Mouse (Mus musculus): ENCODE measurements around the gene Iqsec1.

The Iqsec1 gene

DNA sequence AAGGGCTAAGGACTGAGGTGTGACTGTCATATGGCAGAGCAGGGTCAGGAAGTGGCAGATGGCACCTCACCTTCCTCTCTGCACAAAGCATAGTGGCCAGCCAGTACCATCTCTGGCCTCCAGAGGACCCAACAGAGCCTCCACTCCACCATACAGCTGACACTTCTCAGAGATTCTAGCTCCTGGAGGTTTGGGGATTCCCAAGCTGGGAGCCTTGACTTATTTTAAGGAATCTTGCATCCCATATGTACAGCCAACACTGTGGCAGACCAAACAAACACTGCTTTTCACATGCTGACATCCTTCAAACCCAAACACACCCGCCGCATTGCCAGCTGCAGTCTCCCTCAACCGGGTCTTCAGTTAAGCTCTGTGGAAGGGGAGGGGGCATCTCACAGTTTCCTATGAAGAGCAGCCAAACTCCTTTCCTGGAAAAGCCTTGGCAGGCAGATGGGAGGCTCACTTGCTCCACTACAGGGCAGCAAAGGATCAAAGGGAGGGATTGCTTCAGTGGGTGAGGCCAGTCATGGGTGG lies 242.1 kb downstream of the Iqsec1 start:
- peak; percentile 63 for DNase-seq

DNA sequence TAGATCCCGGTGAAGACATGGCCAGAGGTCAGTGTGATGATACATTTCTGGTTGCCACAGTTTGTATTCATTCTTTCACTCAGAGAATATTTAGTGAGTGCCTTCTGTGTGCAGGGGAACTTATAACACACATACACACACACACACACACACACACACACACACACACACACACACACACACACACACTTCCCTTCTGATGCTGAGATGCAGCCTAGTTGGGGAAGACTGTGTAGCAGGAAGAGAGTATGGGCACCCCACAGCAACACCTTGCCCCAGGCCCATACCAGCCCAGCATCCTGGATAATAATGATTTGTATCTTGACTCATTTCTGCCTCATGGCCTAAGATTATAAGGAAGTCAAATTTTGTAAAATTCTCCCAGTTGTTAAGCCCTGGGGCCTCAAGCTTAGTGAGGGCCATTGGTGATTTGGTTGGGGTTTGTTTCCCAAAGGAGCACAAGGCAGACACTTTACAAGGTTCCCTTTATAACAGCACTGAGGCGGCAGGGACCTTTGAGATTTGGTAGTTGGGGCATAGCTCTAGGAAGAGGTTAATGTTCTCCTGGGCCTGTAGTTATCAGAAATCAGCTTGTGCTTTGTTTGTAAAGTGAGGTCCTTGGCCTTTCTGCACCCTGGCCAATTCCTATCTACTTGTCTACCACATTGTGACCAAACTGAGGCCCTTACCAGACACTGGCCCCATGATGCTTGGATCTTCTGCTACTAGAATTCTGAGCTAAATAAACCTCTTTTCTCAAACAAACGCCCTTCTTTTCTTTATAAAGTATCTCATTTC lies 242.9 kb downstream of the Iqsec1 start:
- DNase-seq: no peak

DNA sequence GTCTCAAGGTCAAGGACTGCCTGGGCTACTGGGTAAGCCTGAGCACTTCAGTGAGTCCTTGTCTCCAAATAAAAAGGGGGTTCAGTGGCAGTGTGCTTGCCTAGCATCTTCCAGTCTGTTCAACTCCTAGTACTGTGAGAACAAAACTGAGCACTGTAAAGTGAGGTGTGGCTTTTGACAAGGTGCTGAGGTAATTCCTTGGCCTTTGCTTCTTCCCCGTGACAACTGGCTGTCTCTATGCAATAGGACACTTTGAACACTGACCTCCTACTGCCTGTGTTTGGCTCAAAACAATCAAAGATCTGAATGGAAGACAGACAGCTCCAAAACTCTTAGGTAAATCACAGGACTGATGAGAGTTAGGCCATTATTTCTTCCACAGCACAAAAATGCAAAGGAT lies 246.0 kb downstream of the Iqsec1 start:
- DNase-seq: no peak

DNA sequence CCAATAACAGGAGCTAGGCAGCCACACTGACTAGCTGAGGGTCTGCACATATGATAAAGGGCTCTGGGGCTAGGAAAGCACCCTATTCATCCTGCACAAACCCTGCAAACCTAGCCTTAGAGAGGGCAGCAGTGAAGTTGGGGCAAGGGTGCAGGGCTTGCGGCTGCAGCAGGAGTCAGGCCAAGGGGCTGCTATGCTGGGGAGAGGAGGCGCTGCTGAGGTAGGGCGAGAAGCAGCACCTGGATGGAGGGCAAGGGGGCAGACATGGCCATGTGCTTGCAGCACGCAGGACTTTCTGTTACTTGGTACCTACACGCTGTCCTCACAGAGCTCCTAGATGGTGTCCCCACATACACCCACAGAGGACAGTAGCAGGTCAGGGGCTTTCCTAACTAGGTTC lies 246.8 kb downstream of the Iqsec1 start:
- DNase-seq: no peak

DNA sequence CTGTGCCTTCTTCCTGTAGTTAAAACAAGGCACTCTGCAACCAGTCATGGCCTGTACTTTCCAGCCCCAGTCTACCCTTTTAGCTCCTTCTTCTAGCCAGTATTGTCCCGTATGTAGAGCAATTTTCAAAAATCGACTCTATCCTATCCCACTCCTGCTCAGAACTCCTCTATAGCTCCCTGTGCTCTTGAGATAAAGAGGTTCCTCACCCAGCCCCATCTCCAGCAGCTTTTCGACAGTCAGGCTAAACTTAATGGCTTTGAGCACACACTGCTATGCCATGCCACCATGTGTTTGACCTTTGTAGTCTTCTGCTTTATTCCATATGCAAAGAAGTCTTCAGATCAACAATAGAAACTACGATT lies 247.4 kb downstream of the Iqsec1 start:
- no peak for DNase-seq

DNA sequence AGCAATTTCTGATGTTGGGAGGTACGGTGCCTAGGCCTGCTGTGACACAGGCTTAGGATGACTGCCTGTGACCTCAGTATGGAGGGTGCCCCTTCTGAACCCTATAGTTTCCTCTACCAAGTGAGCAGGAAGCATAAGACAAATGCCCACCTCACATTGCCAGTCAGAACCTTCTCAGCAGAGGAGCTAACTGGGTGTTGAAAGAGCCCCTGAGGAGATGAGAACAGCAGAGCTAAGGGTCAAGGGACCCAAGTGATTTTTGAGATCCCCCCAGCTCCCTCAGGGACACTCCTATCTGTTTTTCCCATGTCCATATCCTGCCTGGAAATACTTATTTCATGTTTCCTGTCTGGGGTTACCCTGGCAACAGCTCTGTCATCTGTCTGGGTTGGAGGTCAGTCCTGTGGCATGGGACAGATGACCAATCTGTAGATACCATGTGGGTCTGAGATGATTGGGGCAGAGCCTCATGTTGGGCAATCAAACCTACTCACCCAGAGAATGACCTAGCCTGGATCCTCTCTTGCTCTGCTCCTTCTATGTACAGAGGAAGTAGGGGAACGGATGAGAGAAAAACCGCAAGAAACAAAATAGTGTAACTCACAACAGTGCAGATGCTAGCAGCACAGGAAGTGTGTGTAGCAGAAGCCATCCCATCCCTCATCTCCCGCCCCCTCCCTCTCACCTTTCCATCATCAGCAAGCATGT lies 248.0 kb downstream of the Iqsec1 start:
- DNase-seq: no peak

DNA sequence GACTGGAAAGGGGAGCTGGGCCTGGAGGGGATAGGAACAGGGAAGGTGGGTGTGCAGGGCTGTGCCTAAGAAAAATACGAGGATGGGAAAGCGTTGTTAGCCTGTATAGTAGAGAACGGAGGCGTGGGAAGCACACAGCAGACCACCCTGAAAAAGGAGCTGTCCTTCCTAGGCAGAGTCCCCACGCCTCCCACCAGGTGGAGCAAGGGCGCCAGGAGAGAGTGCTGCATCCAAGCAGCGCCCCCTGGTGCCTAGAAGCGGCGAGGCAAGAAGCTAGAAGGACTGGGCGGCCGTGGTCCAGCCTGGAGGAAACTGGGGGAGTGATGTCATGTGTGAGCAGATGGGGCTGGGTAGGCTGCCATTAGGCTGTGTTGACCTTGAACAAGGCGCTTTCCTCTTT lies 251.1 kb downstream of the Iqsec1 start:
- DNase-seq: peak; percentile 96

DNA sequence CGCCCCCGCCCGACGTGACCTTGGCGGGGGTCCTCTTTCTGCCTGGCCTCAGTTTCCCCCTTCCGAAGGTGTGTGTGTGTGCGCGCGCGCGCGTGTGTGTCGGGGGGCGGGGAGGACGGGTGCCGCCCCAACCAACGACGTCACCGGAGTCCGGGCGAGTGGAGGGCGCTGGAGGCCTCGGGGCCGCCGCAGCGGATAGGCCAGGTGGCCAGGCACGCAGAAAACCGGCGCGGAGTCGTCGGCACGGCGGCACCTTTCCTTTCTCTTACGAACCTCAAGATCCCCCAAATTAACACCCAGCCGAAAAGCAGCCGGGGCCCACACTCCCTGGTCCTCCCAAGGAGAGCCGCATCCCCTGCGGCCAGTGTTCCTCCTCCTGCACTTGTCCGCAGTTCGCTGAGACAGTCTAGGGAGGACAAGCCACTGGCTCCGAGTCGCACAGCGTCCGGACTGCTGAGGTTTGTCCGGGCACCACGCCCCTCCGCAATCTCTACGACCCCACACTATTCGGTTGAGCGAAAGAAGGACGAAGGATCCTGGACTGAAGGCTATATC lies 251.7 kb downstream of the Iqsec1 start:
- DNase-seq: peak; percentile 64

DNA sequence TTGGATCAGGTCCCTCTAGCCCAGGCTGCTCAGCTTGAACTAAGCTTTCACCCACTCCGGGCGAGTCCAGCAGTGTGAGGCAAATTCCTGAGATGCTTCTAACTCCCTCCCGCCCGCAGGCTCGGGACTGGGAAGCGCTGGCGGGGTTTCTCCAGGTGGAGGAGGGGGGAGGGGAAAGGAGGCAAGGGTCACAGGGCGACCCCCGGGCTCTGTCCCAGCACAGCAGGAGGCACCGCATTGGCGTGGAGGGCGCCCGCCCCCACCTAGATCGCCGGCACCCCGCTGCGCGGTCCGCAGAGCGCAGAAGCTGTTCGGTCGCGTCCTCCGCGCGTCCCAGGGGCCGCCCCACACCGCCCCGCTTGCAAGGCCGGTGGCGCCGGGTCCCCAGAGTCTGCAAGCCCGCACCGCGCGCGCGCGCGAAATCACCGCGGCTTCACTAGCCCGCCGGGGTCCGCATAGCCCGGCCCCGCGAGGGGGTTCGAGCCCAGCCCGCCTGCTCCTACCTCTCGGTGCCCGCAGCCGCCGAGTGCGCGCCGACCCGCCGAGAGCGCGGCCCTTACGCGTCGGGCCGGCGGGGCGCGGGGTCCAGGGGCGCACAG lies 252.3 kb downstream of the Iqsec1 start:
- peak; percentile 58 for DNase-seq

DNA sequence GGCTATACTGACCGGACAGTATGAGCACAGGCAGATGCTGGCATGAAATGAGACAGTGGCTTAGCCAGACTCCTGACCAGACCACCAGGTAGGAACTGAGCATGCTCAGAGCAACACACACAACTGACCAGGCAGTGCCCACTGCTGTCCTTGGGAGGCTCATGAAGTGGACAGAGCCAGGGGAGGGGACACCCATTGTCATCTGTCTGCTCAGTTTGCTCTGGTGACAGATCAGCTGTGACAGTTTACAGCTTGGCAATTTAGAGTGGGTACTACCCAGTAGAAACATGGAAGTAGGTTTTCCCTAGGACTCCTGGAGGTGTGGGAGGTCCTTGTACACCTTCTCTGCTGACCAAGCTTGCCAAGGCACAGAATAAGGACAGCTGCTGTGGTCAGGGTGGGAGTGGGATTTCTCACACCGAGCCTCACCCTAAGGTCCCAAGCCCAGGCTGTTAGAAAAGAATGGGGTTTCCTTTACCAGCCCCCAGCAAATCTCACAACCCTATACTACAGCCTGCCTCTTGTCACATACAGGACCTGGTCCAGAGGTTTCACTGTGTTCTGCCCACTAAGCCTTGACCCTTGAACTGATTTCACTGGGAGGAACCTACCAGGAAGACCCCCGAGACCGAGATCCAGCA lies 253.0 kb downstream of the Iqsec1 start:
- DNase-seq: no peak

DNA sequence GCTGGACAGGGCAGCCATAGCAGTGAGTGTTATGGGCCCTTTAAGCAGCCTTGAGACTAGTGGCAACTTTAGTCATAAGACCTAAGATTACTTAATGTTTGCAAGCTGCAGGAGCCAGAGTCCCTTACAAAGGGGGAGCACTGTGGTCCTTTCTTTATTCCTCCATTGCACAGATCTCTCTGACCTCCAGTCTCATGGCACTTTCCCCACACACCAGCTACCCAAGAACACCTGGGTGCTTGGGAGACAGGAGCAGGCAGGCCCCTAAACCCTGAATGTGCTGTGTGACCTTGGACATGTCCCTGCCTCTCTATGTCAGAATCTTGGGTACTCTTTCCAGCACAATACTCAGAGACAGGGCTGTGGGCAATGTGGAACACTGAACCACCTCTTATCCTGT lies 253.7 kb downstream of the Iqsec1 start:
- no peak for DNase-seq

DNA sequence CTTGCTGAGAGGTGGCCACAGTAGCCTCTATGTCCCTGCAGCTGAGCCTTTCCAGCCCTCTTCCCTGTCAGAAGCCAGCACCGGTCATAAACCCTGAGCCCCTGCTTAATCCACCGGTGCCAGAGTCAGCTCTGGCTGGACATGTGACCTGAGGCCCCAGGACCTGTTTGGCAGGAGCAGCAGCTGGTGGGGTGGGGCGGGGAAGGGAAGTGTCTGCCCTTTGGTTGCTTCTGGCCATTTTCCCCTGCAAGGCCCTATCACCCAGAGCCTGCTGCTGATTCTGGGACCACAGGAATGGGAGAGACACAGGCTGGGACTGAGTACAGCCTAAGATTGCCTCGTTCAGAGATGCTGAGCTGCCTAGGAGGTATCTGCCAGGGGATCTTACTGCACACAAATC lies 257.2 kb downstream of the Iqsec1 start:
- DNase-seq: no peak

DNA sequence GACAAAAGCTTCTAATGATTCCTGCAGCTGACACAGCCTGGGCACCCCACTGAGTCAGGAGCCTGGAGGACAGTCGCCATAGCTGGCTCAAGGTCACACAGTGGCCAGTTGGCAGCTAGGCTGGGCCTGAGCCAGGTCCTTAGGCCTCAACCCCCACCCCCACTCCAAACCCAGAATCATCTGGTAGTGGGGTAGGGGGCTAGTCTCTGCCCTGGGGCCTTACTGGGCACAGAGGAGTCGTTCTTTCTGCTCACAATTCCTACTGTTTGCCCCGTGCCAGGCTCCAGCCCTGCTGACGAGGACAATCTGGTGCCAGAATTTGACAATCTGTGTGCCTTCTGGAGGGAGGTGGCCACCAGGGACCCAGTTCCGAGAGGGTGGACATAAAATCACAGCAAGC lies 258.7 kb downstream of the Iqsec1 start:
- no peak for DNase-seq

DNA sequence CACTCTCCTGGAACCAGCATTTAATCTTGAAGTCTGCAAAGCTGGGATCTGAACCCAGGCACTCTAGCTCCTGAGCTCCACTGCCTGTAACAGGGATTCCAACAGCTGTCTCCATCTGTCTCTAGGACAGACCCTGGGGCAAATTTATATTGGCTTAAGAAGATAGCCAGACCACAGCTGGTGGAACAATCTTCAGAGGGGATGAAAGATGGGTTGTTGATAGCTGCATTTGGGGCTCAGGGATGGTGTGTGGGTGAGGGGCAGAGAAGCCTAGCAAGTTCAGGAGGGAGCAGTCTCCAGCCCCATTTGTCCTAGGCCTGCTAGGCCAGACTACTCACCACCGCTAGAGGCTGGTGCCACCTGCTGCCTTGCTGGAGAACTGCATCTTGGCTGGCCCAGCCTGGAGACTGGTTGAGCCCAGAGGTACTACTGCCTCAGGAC lies 260.0 kb downstream of the Iqsec1 start:
- peak; percentile 94 for DNase-seq

DNA sequence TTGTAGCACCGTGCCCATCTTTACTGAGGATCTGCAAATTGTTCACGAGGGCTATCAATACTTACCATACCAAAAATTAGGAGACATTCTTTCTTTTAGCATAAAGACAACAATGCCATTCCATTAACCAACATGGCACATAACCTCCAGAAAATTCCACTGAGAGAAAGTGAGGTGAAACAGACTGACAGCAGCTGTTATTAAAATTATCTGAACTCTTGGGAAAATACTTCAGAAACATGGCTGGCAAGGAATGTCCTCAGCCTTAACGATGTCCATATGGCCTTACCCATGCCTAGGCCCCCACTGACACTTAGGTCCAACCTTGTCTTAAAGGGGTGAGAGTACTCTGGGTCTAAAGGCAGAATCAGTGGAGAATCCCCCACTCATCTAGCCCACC lies 260.7 kb downstream of the Iqsec1 start:
- no peak for DNase-seq

DNA sequence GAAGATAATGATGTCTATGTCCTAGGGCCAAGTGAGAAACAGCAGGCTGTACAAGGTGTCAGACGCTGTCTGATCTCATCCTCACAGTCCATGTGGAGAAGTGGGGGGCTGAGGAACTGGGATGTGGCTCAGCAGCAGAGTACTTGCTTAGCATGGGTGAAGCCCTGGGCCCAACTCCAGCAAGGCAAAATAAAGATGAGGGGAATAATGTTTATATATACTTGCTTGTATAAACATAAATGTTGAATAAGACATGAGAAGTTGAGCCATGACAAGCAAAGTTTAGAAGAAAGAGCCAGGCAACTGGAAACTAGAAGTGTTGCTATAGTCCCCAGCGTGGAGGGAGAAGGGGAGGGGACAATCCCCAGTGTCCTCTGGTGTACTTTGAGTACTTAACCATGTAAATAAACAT lies 261.8 kb downstream of the Iqsec1 start:
- DNase-seq: peak; percentile 77

DNA sequence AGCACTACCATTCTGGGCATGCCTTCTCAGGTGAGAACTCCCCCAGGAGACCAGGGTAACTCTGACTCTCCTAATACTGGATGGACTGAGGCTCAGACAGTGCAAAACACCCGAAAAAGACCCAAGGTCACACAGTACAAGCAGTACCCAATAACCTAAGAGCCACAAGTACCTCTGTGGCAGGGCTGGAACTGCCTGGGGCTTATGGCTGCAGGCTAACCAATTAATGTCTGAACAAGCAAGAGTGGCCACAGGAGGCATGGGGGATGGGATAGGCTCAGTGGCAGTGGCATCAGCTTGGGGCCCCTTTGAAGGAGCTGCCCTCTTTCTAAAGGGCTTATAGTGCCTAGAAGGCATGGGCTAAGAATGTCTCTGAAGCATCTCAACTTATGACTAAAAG lies 263.0 kb downstream of the Iqsec1 start:
- no peak for DNase-seq

DNA sequence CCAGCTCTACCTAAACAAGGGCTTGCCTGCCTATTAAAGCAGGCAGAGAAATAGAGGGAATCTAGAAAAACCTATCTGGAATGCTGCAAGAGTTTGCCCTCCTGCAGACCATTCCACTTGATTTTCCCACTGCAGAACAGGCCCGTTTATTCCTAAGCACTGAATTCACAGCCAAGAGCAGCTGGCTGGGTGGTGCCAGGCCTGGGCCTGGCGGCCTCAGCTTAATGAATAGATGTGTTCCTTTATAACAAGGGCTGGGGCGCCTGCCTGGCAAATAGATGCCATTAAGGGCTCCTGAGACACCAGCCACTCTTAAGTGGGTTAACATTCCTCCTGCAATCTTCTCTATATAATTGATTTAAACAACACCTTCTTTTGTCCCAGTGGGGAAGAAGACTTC lies 265.5 kb downstream of the Iqsec1 start:
- DNase-seq: no peak

DNA sequence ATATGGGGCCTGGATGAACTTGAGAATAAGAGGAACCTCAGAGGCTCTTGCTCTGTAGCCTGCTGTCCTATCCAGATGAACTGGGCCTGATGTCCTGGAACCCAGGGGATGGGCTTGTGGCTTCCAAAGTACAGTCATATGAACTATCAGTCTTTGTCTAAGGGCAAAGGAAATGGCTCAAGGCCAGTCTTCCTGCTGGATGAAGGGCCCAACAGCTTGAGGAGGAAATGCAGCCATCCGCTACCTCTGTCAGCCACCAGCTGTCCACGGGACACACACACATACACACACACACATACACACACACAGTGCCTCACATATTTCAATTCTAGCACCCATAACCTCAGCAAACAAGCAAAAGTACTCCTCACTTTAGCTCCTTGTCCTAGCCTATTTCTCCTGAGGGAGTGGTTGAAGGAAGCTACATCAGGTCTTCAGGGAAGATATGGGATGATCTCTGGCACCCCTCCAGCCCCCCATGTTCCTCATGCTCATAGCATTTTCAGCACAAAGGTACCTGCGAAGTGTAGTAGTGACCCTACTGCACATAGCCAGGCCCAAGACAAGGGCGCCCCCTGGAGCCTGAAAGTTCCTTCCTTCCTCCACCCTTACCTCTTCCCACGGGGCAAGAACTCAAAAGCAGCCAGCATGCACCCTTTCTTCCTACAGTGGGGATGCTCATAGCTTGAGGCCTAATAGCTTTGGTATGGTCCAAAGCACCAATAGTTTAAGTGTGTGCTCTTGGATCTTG lies 267.3 kb downstream of the Iqsec1 start:
- peak; percentile 84 for DNase-seq

DNA sequence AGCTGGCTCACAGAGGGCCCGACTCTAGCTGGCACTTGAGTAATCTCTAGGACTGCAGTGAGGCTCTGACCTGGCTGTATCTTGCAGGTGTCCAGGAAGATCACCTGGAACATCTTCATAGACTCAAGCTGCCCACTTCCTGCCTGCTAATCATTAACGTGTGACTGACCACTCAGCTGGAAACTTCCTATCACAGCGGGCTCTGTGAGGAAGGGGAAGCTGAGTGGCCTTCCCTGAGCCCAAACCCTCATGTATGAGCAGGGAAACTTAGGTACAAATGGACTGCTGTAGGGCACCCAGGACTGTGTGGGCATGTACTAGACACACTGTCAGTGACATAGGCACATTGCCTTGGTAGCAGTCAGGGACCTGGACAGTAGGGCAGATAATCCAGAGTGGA lies 268.3 kb downstream of the Iqsec1 start:
- DNase-seq: no peak

DNA sequence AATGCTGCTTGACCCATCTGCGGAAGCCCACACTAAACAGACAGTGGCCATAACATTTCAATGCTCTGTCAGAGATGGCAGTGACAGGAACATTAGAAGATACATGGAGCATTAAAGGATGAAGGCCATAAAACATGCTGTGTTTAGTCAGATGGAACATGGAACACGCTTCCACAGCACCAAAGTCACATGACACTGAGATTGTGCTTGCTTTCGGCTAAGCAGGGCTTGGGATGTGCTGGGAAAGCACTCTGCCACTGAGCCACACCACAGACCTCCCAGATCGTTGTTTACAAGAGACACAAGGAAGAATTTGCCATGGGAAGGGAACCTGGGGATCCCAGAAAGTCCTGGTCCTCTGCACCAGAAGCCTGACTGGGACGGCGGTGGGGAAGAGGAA lies 269.1 kb downstream of the Iqsec1 start:
- no peak for DNase-seq

DNA sequence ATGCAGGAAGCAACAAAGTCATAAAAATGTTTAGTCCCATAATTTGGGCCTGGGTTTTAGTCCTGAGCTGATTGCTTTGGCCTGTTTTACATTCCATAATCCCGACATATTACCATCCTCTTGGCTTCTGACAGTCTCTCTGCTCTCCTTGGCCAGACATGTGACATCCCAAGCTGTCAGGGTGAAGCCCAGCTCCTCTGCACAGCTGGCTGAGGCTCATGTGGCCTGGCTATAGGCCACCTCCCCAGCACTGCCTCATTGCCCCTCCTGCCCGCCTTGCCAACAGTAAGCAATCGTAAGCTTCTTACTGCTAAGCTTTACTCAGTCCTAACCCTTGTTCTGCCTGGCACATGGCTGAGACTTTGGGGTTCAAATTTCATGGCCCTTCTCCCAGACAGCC lies 270.0 kb downstream of the Iqsec1 start:
- DNase-seq: peak; percentile 64
